Mouse (Mus musculus): ENCODE data around the gene Slc25a16. TPM values are rescaled to one million over a fixed set of nuclear protein-coding genes. Genes with fewer than 3 reads are reported as not detected.

The Slc25a16 gene
- polyA plus RNA-seq, 1 experiment from 2014 or later = 16.1 TPM

GRCm38 (mm10) chr10:62911120-62911519 lies 9.3 kb upstream of the Slc25a16 start:
- Histone ChIP-seq H3K4me3 (no peak overlapping the region), H3K4me2 (no peak overlapping the region), H3K27ac (replicated peaks) (no peak overlapping the region), H3K36me3 (no peaks in the 10 kb centered on the region), H3K27me3 (no peaks in the 10 kb centered on the region), H3K9ac (no peak overlapping the region), H3K9me3 (no peaks in the 10 kb centered on the region), H3K4me1 (replicated peaks) (no peaks in the 10 kb centered on the region)
- 88% methylated on average over 2 of the region's 2 CpGs for WGBS
- ATAC-seq (ENCODE audit: low FRiP score, low read depth) = no peak

GRCm38 (mm10) chr10:62918985-62919384 lies 1.4 kb upstream of the Slc25a16 start:
- no peak for ATAC-seq (ENCODE audit: low FRiP score, low read depth)
- Histone ChIP-seq H3K36me3 (no peaks in the 10 kb centered on the region), H3K4me1 (replicated peaks) (peaks cover 16% of the 10 kb centered on the region), H3K4me2 (no peak overlapping the region), H3K27ac (replicated peaks) (no peak overlapping the region), H3K27me3 (no peaks in the 10 kb centered on the region), H3K4me3 (no peak overlapping the region), H3K9me3 (no peaks in the 10 kb centered on the region), H3K9ac (no peak overlapping the region)
- WGBS = 87% methylated on average over 3 of the region's 3 CpGs

- H3K9ac ChIP-seq = peak overlapping the region; percentile 96
- under 1% methylated on average over 28 of the region's 29 CpGs for WGBS
- H3K4me1 ChIP-seq (replicated peaks) = peaks cover 16% of the 10 kb centered on the region
- peak overlapping the region; percentile 99 for H3K4me3 ChIP-seq
- peak overlapping the region; percentile 82 for H3K4me2 ChIP-seq
- no peaks in the 10 kb centered on the region for H3K27me3 ChIP-seq
- ATAC-seq (ENCODE audit: low FRiP score, low read depth) = peak; percentile 79
- H3K9me3 ChIP-seq = no peaks in the 10 kb centered on the region
- peak overlapping the region; percentile 93 for H3K27ac ChIP-seq (replicated peaks)
- no peaks in the 10 kb centered on the region for H3K36me3 ChIP-seq
Observed at GRCm38 (mm10) chr10:62920766-62921156, 328 bp downstream of the Slc25a16 start.

- Histone ChIP-seq H3K4me3 (no peak overlapping the region), H3K9me3 (no peaks in the 10 kb centered on the region), H3K9ac (no peak overlapping the region), H3K4me2 (no peak overlapping the region), H3K36me3 (peaks cover 11% of the 10 kb centered on the region), H3K27ac (replicated peaks) (no peak overlapping the region), H3K27me3 (no peaks in the 10 kb centered on the region), H3K4me1 (replicated peaks) (peaks cover 16% of the 10 kb centered on the region)
- WGBS = 90% methylated on average over 4 of the region's 4 CpGs
- no peak for ATAC-seq (ENCODE audit: low FRiP score, low read depth)
Observed at GRCm38 (mm10) chr10:62924096-62924635, 3.7 kb downstream of the Slc25a16 start.

GRCm38 (mm10) chr10:62932381-62932780 lies 11.9 kb downstream of the Slc25a16 start:
- H3K4me2 ChIP-seq = no peak overlapping the region
- H3K27ac ChIP-seq (replicated peaks) = no peak overlapping the region
- ATAC-seq (ENCODE audit: low FRiP score, low read depth) = no peak
- no peak overlapping the region for H3K9ac ChIP-seq
- no peaks in the 10 kb centered on the region for H3K27me3 ChIP-seq
- no peaks in the 10 kb centered on the region for H3K9me3 ChIP-seq
- H3K4me1 ChIP-seq (replicated peaks) = no peaks in the 10 kb centered on the region
- H3K36me3 ChIP-seq = peaks cover 50% of the 10 kb centered on the region
- H3K4me3 ChIP-seq = no peak overlapping the region
- WGBS = 91% methylated on average over 1 of the region's 1 CpGs

- no peak overlapping the region for H3K4me2 ChIP-seq
- H3K9me3 ChIP-seq = no peaks in the 10 kb centered on the region
- WGBS = 89% methylated on average over 10 of the region's 10 CpGs
- H3K4me1 ChIP-seq (replicated peaks) = 0 out of 2 replicates have a peak, but pooled peaks cover 3% of the 10 kb centered on the region
- ATAC-seq (ENCODE audit: low FRiP score, low read depth) = no peak
- no peak overlapping the region for H3K9ac ChIP-seq
- H3K27ac ChIP-seq (replicated peaks) = no peak overlapping the region
- H3K4me3 ChIP-seq = no peak overlapping the region
- H3K27me3 ChIP-seq = no peaks in the 10 kb centered on the region
- peaks cover 24% of the 10 kb centered on the region for H3K36me3 ChIP-seq
Observed at GRCm38 (mm10) chr10:62944975-62945580, 24.6 kb downstream of the Slc25a16 start.

GRCm38 (mm10) chr10:62946738-62947471 lies 26.5 kb downstream of the Slc25a16 start, which contains the start of gene Dna2:
TSS of gene Dna2 (plus strand) at chr10:62947026.
- peak within 1 kb of the TSS; percentile 61 for H3K4me3 ChIP-seq
- WGBS = under 1% methylated on average over 66 of the region's 68 CpGs

GRCm38 (mm10) chr10:62948551-62948950 lies 28.1 kb downstream of the Slc25a16 start:
- WGBS = 93% methylated on average over 7 of the region's 7 CpGs
- H3K36me3 ChIP-seq = peaks cover 15% of the 10 kb centered on the region
- 0 out of 2 replicates have a peak, but pooled peaks cover 3% of the 10 kb centered on the region for H3K4me1 ChIP-seq (replicated peaks)
- no peak for ATAC-seq (ENCODE audit: low FRiP score, low read depth)
- no peaks in the 10 kb centered on the region for H3K27me3 ChIP-seq
- H3K9ac ChIP-seq = no peak overlapping the region
- H3K9me3 ChIP-seq = no peaks in the 10 kb centered on the region
- no peak overlapping the region for H3K4me3 ChIP-seq
- no peak overlapping the region for H3K27ac ChIP-seq (replicated peaks)
- no peak overlapping the region for H3K4me2 ChIP-seq

More at GRCm38 (mm10) chr10:62946738-62947471, 26.5 kb downstream of the Slc25a16 start, which contains the start of gene Dna2:
- peak within 1 kb of the TSS; percentile 82 for H3K27ac ChIP-seq (replicated peaks)
- 0 out of 2 replicates have a peak, but pooled peaks cover 3% of the 10 kb centered on the region for H3K4me1 ChIP-seq (replicated peaks)
- no peaks in the 10 kb centered on the region for H3K27me3 ChIP-seq
- H3K9me3 ChIP-seq = no peaks in the 10 kb centered on the region
- peaks cover 24% of the 10 kb centered on the region for H3K36me3 ChIP-seq
- peak within 1 kb of the TSS; percentile 54 for H3K9ac ChIP-seq
- H3K4me2 ChIP-seq = peak within 1 kb of the TSS; percentile 88
- peak; percentile 93 for ATAC-seq (ENCODE audit: low FRiP score, low read depth)

- ATAC-seq (ENCODE audit: low FRiP score, low read depth) = no peak
- H3K9ac ChIP-seq = no peak overlapping the region
- no peaks in the 10 kb centered on the region for H3K4me1 ChIP-seq (replicated peaks)
- no peak overlapping the region for H3K4me2 ChIP-seq
- peaks cover 32% of the 10 kb centered on the region; the same call in 1 of the 2 replicates for H3K36me3 ChIP-seq
- WGBS = 97% methylated on average over 7 of the region's 7 CpGs
- no peak overlapping the region for H3K4me3 ChIP-seq
- no peaks in the 10 kb centered on the region for H3K9me3 ChIP-seq
- no peaks in the 10 kb centered on the region for H3K27me3 ChIP-seq
- H3K27ac ChIP-seq (replicated peaks) = no peak overlapping the region
Observed at GRCm38 (mm10) chr10:62963956-62964355, 43.5 kb downstream of the Slc25a16 start.

- Histone ChIP-seq H3K9me3 (no peaks in the 10 kb centered on the region), H3K36me3 (peaks cover 28% of the 10 kb centered on the region; the same call in 1 of the 2 replicates), H3K27ac (replicated peaks) (no peak overlapping the region), H3K4me1 (replicated peaks) (no peaks in the 10 kb centered on the region), H3K27me3 (no peaks in the 10 kb centered on the region), H3K9ac (no peak overlapping the region), H3K4me3 (no peak overlapping the region), H3K4me2 (no peak overlapping the region)
- 92% methylated on average over 11 of the region's 11 CpGs for WGBS
- no peak for ATAC-seq (ENCODE audit: low FRiP score, low read depth)
Observed at GRCm38 (mm10) chr10:62965796-62966195, 45.4 kb downstream of the Slc25a16 start.

- 93% methylated on average over 15 of the region's 15 CpGs for WGBS
- no peak overlapping the region for H3K4me3 ChIP-seq
- H3K4me2 ChIP-seq = no peak overlapping the region
- H3K4me1 ChIP-seq (replicated peaks) = no peaks in the 10 kb centered on the region
- peaks cover 27% of the 10 kb centered on the region; the same call in 1 of the 2 replicates for H3K36me3 ChIP-seq
- H3K9ac ChIP-seq = no peak overlapping the region
- H3K27me3 ChIP-seq = no peaks in the 10 kb centered on the region
- no peak for ATAC-seq (ENCODE audit: low FRiP score, low read depth)
- no peak overlapping the region for H3K27ac ChIP-seq (replicated peaks)
- H3K9me3 ChIP-seq = no peaks in the 10 kb centered on the region
Observed at GRCm38 (mm10) chr10:62966291-62966690, 45.9 kb downstream of the Slc25a16 start.

- no peak for ATAC-seq (ENCODE audit: low FRiP score, low read depth)
- no peaks in the 10 kb centered on the region for H3K4me1 ChIP-seq (replicated peaks)
- H3K36me3 ChIP-seq = 0 out of 2 replicates have a peak, but pooled peaks cover 6% of the 10 kb centered on the region
- 47% methylated on average over 16 of the region's 16 CpGs for WGBS
- H3K27me3 ChIP-seq = no peaks in the 10 kb centered on the region
- H3K9ac ChIP-seq = no peak overlapping the region
- H3K9me3 ChIP-seq = no peaks in the 10 kb centered on the region
- H3K4me3 ChIP-seq = no peak overlapping the region
- no peak overlapping the region for H3K4me2 ChIP-seq
- H3K27ac ChIP-seq (replicated peaks) = no peak overlapping the region
Observed at GRCm38 (mm10) chr10:62971821-62972220, 51.4 kb downstream of the Slc25a16 start.
